Mouse (Mus musculus) small intestine, adult 10 weeks (tissue): ENCODE results near the gene Gpr119. TPM values are rescaled to one million over a fixed set of nuclear protein-coding genes. Genes with fewer than 3 reads are reported as not detected.

Experiments
- polyA plus RNA-seq: library from polyadenylated mRNA; stranded (reverse); fragments of 350-450 nt; fragmentation: Illumina TruSeq; extraction: RNeasy Lipid Tissue Mini Kit (QIAGEN cat#74804); gene quantifications from one replicate; pipeline ENCODE4 v1.2.3, GENCODE M21; 2014; ENCODE audit warnings: low replicate concordance

Gene Gpr119
- 0.19 TPM for polyA plus RNA-seq

DNA sequence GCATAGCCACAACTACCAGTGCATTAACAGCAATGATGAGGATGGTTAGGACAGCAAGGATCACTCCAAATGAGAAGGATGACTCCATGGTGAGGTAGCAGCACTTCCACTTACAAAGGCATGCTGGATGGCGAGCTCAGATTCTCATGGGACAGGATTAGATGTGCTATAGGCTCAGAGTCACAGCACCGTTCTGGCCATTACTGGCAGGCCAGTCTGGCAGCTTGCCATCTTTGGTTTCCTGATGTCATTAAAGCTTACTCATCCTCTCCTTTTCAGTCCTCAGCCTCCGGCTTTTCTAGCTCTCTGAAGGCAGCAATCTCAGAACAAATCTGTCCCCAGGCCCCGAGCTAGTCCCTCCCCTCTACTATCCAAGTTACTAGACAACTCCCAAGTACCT is at the start of gene Gpr119:
Gene Gpr119 (minus strand): TSS at position 308 of the 400 bp plus-strand sequence.

DNA sequence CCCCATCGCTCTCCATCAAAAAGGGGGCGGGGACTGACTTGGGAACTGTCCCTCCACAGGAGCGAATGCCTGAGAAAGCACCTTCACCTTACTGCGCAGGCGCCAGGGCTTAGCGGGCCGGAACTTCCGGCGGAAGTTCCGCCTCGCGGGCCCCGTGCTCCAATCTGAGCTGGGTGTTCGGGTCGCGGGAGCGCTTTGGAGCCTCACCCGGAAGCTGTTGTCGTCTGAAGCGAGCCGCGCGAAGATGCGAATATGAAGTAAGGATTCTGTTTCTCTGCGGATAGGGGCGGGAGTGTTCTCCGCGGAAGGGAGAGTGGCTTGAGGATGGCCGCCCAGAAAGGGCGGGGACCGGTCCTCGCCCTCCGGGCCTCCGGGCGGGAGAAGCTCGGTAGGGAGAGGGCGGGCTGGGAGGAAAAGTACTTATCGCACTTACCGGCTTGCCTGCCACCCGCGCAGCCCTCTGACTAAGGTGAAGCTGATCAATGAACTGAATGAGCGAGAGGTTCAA is 20.6 kb upstream of the Gpr119 start, which contains the start of gene Rbmx2:
Gene Rbmx2 (plus strand): TSS at position 141 of the 508 bp plus-strand sequence.

DNA sequence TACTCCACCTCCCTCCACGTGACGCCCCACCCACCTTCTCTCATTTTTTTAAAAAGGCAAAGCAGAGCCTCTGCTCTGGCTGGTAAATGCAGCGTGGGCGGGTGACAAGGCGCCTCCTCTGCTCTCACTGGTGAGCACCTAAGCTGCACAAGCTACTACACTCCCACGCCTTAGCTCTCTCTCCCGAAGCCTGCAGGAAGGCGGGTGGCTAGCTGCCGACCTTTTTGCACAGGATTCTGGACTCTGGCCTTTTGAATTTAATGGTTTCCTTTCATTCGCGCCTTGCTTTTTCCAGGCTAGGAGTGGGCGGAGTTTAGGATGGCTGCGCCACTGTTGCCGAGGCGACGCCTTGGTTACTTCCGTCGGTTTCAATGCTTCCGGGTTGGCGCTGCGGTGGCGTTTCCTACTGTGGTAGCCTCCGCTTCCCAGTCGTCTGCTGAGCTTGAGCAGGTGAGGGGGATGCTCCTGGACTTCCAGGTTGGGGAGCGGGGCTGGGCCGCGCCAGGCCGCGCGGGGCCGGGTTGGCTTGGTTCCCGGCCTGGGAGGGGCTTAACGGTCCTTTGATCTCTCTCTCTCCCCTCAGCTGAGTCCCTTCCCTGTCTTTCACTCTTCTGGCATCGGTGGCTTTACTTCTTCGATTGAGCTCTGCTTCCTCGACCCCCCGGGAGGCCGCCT is 50.8 kb downstream of the Gpr119 start, which contains the start of gene Slc25a14:
Gene Slc25a14 (plus strand): TSS at position 35 of the 675 bp plus-strand sequence.

Other genes with a start within 250 kb of the Gpr119 start
- 13.6 TPM for gene Elf4, start 211.3 kb downstream of the Gpr119 start, polyA plus RNA-seq
- 139 TPM for gene Aifm1, start 160.9 kb downstream of the Gpr119 start, polyA plus RNA-seq
- not detected for gene Rab33a, start 155.2 kb downstream of the Gpr119 start, polyA plus RNA-seq
- 23.6 TPM for gene Zfp280c, start 80.0 kb downstream of the Gpr119 start, polyA plus RNA-seq
- 12.1 TPM for gene Slc25a14, start 51.1 kb downstream of the Gpr119 start, polyA plus RNA-seq
- gene Rbmx2, start 20.5 kb upstream of the Gpr119 start, polyA plus RNA-seq: 8.4 TPM
- gene Gm595, start 203.2 kb upstream of the Gpr119 start, polyA plus RNA-seq: not detected